Mouse (Mus musculus): ENCODE data around the gene Ifna7. TPM values are rescaled to one million over a fixed set of nuclear protein-coding genes. Genes with fewer than 3 reads are reported as not detected.

The Ifna7 gene
- total RNA-seq, 1 experiment = not detected

DNA sequence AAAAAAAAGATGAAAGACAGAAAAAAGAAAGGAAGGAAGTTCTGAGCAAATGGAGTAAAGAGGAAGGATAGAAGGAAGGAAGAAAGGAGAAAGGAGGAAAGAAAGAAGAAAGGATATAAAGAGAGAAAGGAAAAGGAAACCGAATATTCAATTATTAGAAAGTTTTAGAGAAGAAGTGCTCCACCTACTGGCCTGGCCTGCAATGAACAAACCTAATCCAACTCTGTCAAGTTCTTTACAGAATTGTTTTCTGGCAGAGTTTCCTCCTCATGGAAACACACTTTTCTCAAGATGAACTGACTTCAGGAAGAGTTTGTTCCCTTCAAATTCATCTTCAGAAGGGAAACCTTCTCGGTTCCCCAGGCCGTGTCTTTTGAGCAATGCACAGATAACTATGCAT is 22.8 kb downstream of the Ifna7 start:
- TF ChIP-seq CHD2 (IDR thresholded peaks at IDR 0.05; ENCODE audit: low read depth, low read length) = no peak
- TF ChIP-seq HCFC1 (IDR thresholded peaks at IDR 0.05; ENCODE audit: borderline replicate concordance, insufficient read depth, low read length) = no peak
- no peak for TF ChIP-seq MAFK (IDR thresholded peaks at IDR 0.05; ENCODE audit: insufficient read depth, low read depth, low read length)
- no peak for TF ChIP-seq ZNF384 (IDR thresholded peaks at IDR 0.05; ENCODE audit: low read depth, low read length)
- no peak for TF ChIP-seq ZC3H11A (IDR thresholded peaks at IDR 0.05; ENCODE audit: borderline replicate concordance, low read depth, low read length)
- in situ Hi-C loops (cut with MboI; ENCODE audit: low sequenced_read_pairs in 2 of 2, unreplicated experiment in 2 of 2) = no loop called here
- Histone ChIP-seq H3K9ac (ENCODE audit: insufficient read depth, low read depth, low read length, poor library complexity, severe bottlenecking) (no peak overlapping the region), H3K9me3 (ENCODE audit: control insufficient read depth, insufficient read depth, low read depth, low read length) (no peaks in the 10 kb centered on the region), H3K4me1 (ENCODE audit: control insufficient read depth in 2 of 2, insufficient read depth in 2 of 2, low read length in 2 of 2, poor library complexity in 1 of 2) (no peaks in the 10 kb centered on the region), H3K36me3 (ENCODE audit: control insufficient read depth, insufficient read depth, low read length, poor library complexity, severe bottlenecking) (no peaks in the 10 kb centered on the region), H3K4me3 (ENCODE audit: insufficient read depth in 1 of 2, low read depth in 1 of 2, low read length in 2 of 2, poor library complexity in 1 of 2, severe bottlenecking in 1 of 2) (no peak overlapping the region), H3K27ac (ENCODE audit: insufficient read depth, low read depth, low read length, poor library complexity, severe bottlenecking) (no peak overlapping the region)
- no peak for DNase-seq (ENCODE audit: low read depth, low spot score)

DNA sequence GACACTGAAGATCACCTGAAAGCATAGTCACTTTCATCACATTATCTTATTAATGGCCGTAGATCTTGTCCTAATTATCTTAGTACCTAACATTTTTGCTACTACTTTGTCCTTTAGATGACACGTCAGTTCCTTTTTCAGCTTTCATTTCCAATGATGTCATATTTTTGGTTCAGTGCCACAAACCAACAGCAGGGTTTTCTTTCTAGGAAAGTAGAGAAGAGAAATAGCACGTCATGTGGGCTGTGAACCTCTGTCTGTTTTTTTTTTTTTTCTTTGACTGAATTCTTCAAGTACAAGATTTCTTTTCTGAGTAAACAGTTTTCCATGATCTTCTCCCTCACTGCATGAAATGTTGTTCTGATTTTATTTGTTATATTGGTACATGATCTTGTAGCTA is 24.0 kb downstream of the Ifna7 start:
- TF ChIP-seq ZC3H11A (IDR thresholded peaks at IDR 0.05; ENCODE audit: borderline replicate concordance, low read depth, low read length) (no peak), ZNF384 (IDR thresholded peaks at IDR 0.05; ENCODE audit: low read depth, low read length) (no peak), HCFC1 (IDR thresholded peaks at IDR 0.05; ENCODE audit: borderline replicate concordance, insufficient read depth, low read length) (no peak), MAFK (IDR thresholded peaks at IDR 0.05; ENCODE audit: insufficient read depth, low read depth, low read length) (no peak), CHD2 (IDR thresholded peaks at IDR 0.05; ENCODE audit: low read depth, low read length) (no peak)
- H3K9ac ChIP-seq (ENCODE audit: insufficient read depth, low read depth, low read length, poor library complexity, severe bottlenecking) = no peak overlapping the region

DNA sequence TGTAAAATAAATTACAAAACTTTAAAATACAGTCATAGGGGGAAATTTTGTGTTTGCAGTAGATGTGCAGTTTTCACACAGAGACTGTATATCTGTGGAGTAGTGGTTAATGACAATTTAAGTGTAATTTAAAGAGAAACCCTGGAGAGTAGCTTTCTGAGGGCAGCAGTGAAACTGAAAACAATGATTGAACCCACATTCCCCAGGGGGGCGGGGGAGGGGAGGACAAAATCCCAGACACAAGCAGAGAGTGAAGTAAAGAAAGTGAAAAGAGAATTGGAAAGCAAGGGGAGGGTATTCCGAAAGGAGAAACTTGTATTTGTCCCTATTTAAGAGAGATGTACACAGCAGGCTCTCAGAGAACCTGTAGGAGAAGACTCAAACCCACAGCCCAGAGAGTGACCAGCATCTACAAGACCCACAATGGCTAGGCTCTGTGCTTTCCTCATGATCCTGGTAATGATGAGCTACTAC is 25.4 kb downstream of the Ifna7 start, which contains the start of gene Ifna4:
Gene Ifna4, plus strand, starts transcription at position 424 of the 474 bp plus-strand sequence.
- Histone ChIP-seq H3K9ac (ENCODE audit: insufficient read depth, low read depth, low read length, poor library complexity, severe bottlenecking) (no peak within 1 kb of the TSS), H3K9me3 (ENCODE audit: control insufficient read depth, insufficient read depth, low read depth, low read length) (no peaks in the 10 kb centered on the region), H3K4me3 (ENCODE audit: insufficient read depth in 1 of 2, low read depth in 1 of 2, low read length in 2 of 2, poor library complexity in 1 of 2, severe bottlenecking in 1 of 2) (no peak within 1 kb of the TSS), H3K4me1 (ENCODE audit: control insufficient read depth in 2 of 2, insufficient read depth in 2 of 2, low read length in 2 of 2, poor library complexity in 1 of 2) (no peaks in the 10 kb centered on the region), H3K27ac (ENCODE audit: insufficient read depth, low read depth, low read length, poor library complexity, severe bottlenecking) (no peak within 1 kb of the TSS), H3K36me3 (ENCODE audit: control insufficient read depth, insufficient read depth, low read length, poor library complexity, severe bottlenecking) (no peaks in the 10 kb centered on the region)
- DNase-seq (ENCODE audit: low read depth, low spot score) = no peak
- in situ Hi-C loops (cut with MboI; ENCODE audit: low sequenced_read_pairs in 2 of 2, unreplicated experiment in 2 of 2) = no loop called here
- TF ChIP-seq HCFC1 (IDR thresholded peaks at IDR 0.05; ENCODE audit: borderline replicate concordance, insufficient read depth, low read length) (no peak), ZC3H11A (IDR thresholded peaks at IDR 0.05; ENCODE audit: borderline replicate concordance, low read depth, low read length) (no peak)

More for the DNA sequence above, 24.0 kb downstream of the Ifna7 start:
- no peak for DNase-seq (ENCODE audit: low read depth, low spot score)
- Histone ChIP-seq H3K9me3 (ENCODE audit: control insufficient read depth, insufficient read depth, low read depth, low read length) (no peaks in the 10 kb centered on the region), H3K36me3 (ENCODE audit: control insufficient read depth, insufficient read depth, low read length, poor library complexity, severe bottlenecking) (no peaks in the 10 kb centered on the region), H3K4me1 (ENCODE audit: control insufficient read depth in 2 of 2, insufficient read depth in 2 of 2, low read length in 2 of 2, poor library complexity in 1 of 2) (no peaks in the 10 kb centered on the region), H3K4me3 (ENCODE audit: insufficient read depth in 1 of 2, low read depth in 1 of 2, low read length in 2 of 2, poor library complexity in 1 of 2, severe bottlenecking in 1 of 2) (no peak overlapping the region), H3K27ac (ENCODE audit: insufficient read depth, low read depth, low read length, poor library complexity, severe bottlenecking) (no peak overlapping the region)
- in situ Hi-C loops (cut with MboI; ENCODE audit: low sequenced_read_pairs in 2 of 2, unreplicated experiment in 2 of 2) = no loop called here

DNA sequence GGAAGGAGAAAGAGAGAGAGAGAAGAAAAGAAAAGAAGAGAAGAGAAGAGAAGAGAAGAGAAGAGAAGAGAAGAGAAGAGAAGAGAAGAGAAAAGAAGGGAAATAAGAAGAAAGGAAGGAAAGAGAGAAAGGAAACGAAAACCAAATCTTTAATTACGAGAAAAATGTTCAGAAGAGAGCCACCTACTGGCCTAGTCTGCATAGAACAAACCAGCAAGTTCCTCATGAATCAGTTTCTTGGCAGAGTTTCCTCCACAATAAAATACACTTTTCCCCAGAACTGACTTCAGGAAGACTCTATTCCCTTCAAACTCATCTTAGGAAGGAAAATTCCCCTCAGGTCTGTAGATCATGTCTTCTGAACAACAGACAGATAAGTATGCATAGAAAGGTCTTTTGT is 29.3 kb downstream of the Ifna7 start:
- Histone ChIP-seq H3K36me3 (ENCODE audit: control insufficient read depth, insufficient read depth, low read length, poor library complexity, severe bottlenecking) (no peaks in the 10 kb centered on the region), H3K4me1 (ENCODE audit: control insufficient read depth in 2 of 2, insufficient read depth in 2 of 2, low read length in 2 of 2, poor library complexity in 1 of 2) (no peaks in the 10 kb centered on the region), H3K9me3 (ENCODE audit: control insufficient read depth, insufficient read depth, low read depth, low read length) (no peaks in the 10 kb centered on the region), H3K9ac (ENCODE audit: insufficient read depth, low read depth, low read length, poor library complexity, severe bottlenecking) (no peak overlapping the region), H3K4me3 (ENCODE audit: insufficient read depth in 1 of 2, low read depth in 1 of 2, low read length in 2 of 2, poor library complexity in 1 of 2, severe bottlenecking in 1 of 2) (no peak overlapping the region), H3K27ac (ENCODE audit: insufficient read depth, low read depth, low read length, poor library complexity, severe bottlenecking) (no peak overlapping the region)
- TF ChIP-seq ZNF384 (IDR thresholded peaks at IDR 0.05; ENCODE audit: low read depth, low read length) (no peak), MAFK (IDR thresholded peaks at IDR 0.05; ENCODE audit: insufficient read depth, low read depth, low read length) (no peak), HCFC1 (IDR thresholded peaks at IDR 0.05; ENCODE audit: borderline replicate concordance, insufficient read depth, low read length) (no peak), CHD2 (IDR thresholded peaks at IDR 0.05; ENCODE audit: low read depth, low read length) (no peak), ZC3H11A (IDR thresholded peaks at IDR 0.05; ENCODE audit: borderline replicate concordance, low read depth, low read length) (no peak)
- in situ Hi-C loops (cut with MboI; ENCODE audit: low sequenced_read_pairs in 2 of 2, unreplicated experiment in 2 of 2) = no loop called here
- no peak for DNase-seq (ENCODE audit: low read depth, low spot score)

DNA sequence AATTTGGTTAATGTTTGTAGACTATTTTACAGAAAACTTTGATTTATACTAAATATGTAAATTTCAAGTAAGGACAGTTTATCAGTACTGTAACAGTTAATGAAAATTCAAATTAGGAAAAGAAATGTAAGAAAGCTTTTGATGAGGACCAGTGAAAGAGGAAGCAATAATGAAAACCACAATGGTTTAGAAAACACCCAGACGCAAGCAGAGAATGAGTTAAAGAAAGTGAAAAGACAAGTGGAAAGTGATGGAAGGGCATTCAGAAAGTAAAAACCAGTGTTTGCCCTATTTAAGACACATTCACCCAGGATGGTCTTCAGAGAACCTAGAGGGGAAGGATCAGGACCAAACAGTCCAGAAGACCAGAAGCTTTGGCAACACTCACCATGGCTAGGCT is 33.7 kb downstream of the Ifna7 start, which contains the start of gene Ifna1:
Gene Ifna1, plus strand, starts transcription at position 390 of the 400 bp plus-strand sequence.
- in situ Hi-C loops (cut with MboI; ENCODE audit: low sequenced_read_pairs in 2 of 2, unreplicated experiment in 2 of 2) = no loop called here
- no peak within 1 kb of the TSS for H3K9ac ChIP-seq (ENCODE audit: insufficient read depth, low read depth, low read length, poor library complexity, severe bottlenecking)
- H3K4me3 ChIP-seq (ENCODE audit: insufficient read depth in 1 of 2, low read depth in 1 of 2, low read length in 2 of 2, poor library complexity in 1 of 2, severe bottlenecking in 1 of 2) = no peak within 1 kb of the TSS
- no peaks in the 10 kb centered on the region for H3K36me3 ChIP-seq (ENCODE audit: control insufficient read depth, insufficient read depth, low read length, poor library complexity, severe bottlenecking)
- TF ChIP-seq ZC3H11A (IDR thresholded peaks at IDR 0.05; ENCODE audit: borderline replicate concordance, low read depth, low read length) = no peak
- TF ChIP-seq HCFC1 (IDR thresholded peaks at IDR 0.05; ENCODE audit: borderline replicate concordance, insufficient read depth, low read length) = no peak
- TF ChIP-seq CHD2 (IDR thresholded peaks at IDR 0.05; ENCODE audit: low read depth, low read length) = no peak
- TF ChIP-seq ZNF384 (IDR thresholded peaks at IDR 0.05; ENCODE audit: low read depth, low read length) = no peak
- TF ChIP-seq MAFK (IDR thresholded peaks at IDR 0.05; ENCODE audit: insufficient read depth, low read depth, low read length) = no peak
- DNase-seq (ENCODE audit: low read depth, low spot score) = no peak
- H3K9me3 ChIP-seq (ENCODE audit: control insufficient read depth, insufficient read depth, low read depth, low read length) = no peaks in the 10 kb centered on the region
- no peak within 1 kb of the TSS for H3K27ac ChIP-seq (ENCODE audit: insufficient read depth, low read depth, low read length, poor library complexity, severe bottlenecking)
- H3K4me1 ChIP-seq (ENCODE audit: control insufficient read depth in 2 of 2, insufficient read depth in 2 of 2, low read length in 2 of 2, poor library complexity in 1 of 2) = no peaks in the 10 kb centered on the region
